Mouse (Mus musculus) G1E (cell line): ENCODE data around the gene S100a4. TPM values are rescaled to one million over a fixed set of nuclear protein-coding genes. Genes with fewer than 3 reads are reported as not detected.

Source experiments
- ATAC-seq: 2 replicates; pipeline ENCODE4 v1.8.0; 2016; ENCODE audit warnings: mild to moderate bottlenecking; ENCODE audit not compliant: insufficient number of reproducible peaks, poor library complexity, low FRiP score, severe bottlenecking; ENCODE audit errors: extremely low read depth
- DNase-seq: peaks from one replicate; pipeline ENCODE4 v3.0.0; 2012; ENCODE audit warnings: low spot score
- H3K27me3 ChIP-seq: 2 replicates; pipeline ENCODE4 v1.6.1; 2012; ENCODE audit warnings: mild to moderate bottlenecking, low read length, inconsistent platforms; ENCODE audit not compliant: insufficient read depth
- H3K36me3 ChIP-seq: replicated peaks from 2 replicates; pipeline ENCODE3; 2012; ENCODE audit warnings: mild to moderate bottlenecking, inconsistent platforms
- H3K4me1 ChIP-seq: 2 replicates; pipeline ENCODE4 v1.6.1; 2012; ENCODE audit warnings: low read depth, low read length, inconsistent platforms, mixed read lengths; ENCODE audit not compliant: insufficient read depth
- H3K4me3 ChIP-seq: 2 replicates; pipeline ENCODE4 v1.5.1; 2012; ENCODE audit warnings: low read depth, mild to moderate bottlenecking, inconsistent platforms, low read length, moderate library complexity, mixed read lengths
- H3K9me3 ChIP-seq: replicated peaks from 2 replicates; pipeline ENCODE4 v1.6.1; 2012; ENCODE audit warnings: inconsistent platforms
- CTCF ChIP-seq: IDR thresholded peaks from 2 replicates; pipeline ENCODE4 v1.5.1; 2012; ENCODE audit warnings: low read depth, low read length, inconsistent platforms, mixed read lengths
- GATA1 ChIP-seq: IDR thresholded peaks from 2 replicates; pipeline ENCODE4 v1.6.1; 2012; ENCODE audit warnings: borderline replicate concordance, low read length, inconsistent platforms, mixed read lengths
- GATA2 ChIP-seq: IDR thresholded peaks from 2 replicates; pipeline ENCODE4 v1.6.1; 2012; ENCODE audit warnings: low read depth, low read length, inconsistent platforms, borderline replicate concordance
- POLR2AphosphoS5 ChIP-seq: IDR thresholded peaks from 2 replicates; pipeline ENCODE4 v1.6.1; 2012; ENCODE audit warnings: low read depth, low read length, inconsistent platforms; ENCODE audit not compliant: insufficient replicate concordance
- TAL1 ChIP-seq: conservative IDR thresholded peaks from 2 replicates; pipeline ENCODE4 v1.6.1; 2012; ENCODE audit warnings: low read depth, low read length, inconsistent platforms, mixed read lengths
- polyA plus RNA-seq: library from polyadenylated mRNA; stranded (reverse); fragments of >175 nt; gene quantifications from 2 replicates; pipeline ENCODE4 v1.2.3, GENCODE M21; 2012
- total RNA-seq, 2 experiments: library from RNA; stranded (forward) in 1 of 2; stranded (reverse) in 1 of 2; fragments of 200-1000 nt in 1 of 2; fragments of >200 nt in 1 of 2; fragmentation: Nextera tagmentation in 1 of 2; gene quantifications; 2 replicates each; pipeline ENCODE4 v1.2.3; 2014 to 2017

The S100a4 gene
- total and polyA plus RNA-seq, 3 experiments, result not detected

DNA sequence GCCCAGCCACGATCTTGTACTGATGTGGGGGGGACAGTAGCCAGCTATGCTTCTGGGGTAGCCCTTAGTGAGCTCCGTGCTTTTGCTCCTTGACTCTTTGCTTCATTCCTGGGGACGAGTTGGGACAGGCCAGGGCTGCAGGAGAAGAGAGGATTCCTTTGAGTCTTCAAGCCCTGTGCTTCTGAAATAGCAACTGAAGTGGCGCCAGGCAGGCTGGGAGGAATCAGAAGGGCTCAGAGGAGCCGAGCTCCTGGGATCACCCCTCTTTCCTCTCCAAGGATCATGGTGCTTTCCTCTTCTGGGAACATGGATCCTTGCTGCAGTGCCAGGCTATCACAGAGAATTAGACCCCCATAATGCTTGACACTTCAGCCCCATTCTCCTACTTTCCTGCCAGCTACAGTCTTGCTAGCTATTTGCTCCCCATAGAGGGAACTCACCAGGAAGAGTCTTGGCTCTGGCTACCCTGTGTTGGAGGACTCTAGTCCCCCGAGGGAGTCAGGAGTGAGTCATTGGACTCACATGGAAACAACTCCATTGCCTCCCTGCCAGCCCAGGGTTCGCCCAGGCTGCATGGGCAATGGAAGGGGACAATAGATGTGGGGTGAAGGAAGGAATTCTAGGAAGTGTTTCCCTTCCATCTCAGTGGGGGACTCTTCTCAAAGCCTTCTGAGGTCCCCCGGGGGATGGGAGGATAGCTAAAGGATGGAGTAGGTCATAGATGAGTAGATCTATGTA is 2.9 kb upstream of the S100a4 start:
- H3K36me3 ChIP-seq, result no peaks in the 10 kb centered on the region
- no peak overlapping the region for H3K4me3 ChIP-seq
- no peaks in the 10 kb centered on the region for H3K9me3 ChIP-seq
- H3K4me1 ChIP-seq, result no peaks in the 10 kb centered on the region
- H3K27me3 ChIP-seq, result peaks cover 3% of the 10 kb centered on the region; the same call in 1 of the 2 replicates
- no peak for ATAC-seq
- TF ChIP-seq CTCF (no peak), GATA1 (no peak), TAL1 (no peak), GATA2 (no peak), POLR2AphosphoS5 (no peak)
- no peak for DNase-seq

DNA sequence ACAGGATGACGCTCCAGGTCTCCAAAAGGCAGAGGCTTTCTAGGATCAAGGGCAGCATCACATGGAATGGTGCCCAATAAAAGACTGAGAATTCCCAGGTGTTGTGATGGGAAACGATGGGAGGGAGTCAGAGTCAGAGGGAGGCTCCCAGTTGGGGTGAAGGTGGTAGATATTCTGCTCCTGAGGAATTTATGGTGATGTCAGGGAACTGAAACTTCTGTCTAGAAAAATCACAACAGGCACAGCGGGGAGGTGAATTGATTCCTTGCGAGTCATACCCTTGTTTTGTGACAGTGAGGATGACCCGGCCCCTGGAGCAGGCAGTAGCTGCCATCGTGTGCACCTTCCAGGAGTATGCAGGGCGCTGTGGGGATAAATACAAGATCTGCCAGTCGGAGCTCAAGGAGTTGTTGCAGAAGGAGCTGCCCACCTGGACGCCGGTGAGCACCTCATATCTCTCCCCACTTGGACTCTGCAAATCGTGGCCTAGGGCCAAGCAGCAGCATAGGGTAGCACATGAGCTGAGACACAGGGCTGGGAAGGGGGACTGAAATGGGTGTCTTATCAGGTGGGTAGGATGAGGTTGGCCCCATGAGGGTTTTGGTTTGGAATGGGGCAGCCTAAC is 2.0 kb upstream of the S100a4 start, which contains the start of gene Gm42674:
Gene Gm42674 (plus strand): TSS at position 419 of the 625 bp plus-strand sequence.
- Histone ChIP-seq H3K4me3 (no peak within 1 kb of the TSS), H3K4me1 (no peaks in the 10 kb centered on the region), H3K27me3 (peaks cover 3% of the 10 kb centered on the region; the same call in 1 of the 2 replicates), H3K9me3 (no peaks in the 10 kb centered on the region), H3K36me3 (no peaks in the 10 kb centered on the region)
- ATAC-seq, result no peak
- DNase-seq, result no peak
- TF ChIP-seq POLR2AphosphoS5 (no peak), GATA2 (no peak), GATA1 (no peak), TAL1 (no peak), CTCF (no peak)

DNA sequence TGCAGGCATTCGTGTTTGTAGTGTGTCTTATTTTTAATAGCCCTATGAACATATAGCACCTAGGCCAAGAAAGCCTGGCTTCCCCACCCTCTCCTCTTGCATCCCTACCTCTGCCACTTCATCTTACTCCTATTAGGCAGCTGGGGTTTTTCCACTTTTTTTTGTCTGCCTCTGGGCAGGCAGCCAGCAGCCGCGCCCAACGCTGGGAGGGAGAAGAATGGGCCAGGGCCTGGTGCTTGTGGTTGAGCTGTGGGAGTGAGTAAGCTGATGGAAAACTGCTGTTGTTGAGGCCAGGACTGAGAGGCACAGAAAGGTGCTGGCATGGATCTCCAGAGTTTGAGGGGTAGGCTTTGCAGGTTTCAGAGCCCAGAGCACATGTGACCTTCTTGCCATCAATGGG is 845 bp downstream of the S100a4 start:
- ATAC-seq (no peak), DNase-seq (no peak)
- no peak overlapping the region for H3K4me3 ChIP-seq
- H3K27me3 ChIP-seq, result peaks cover 9% of the 10 kb centered on the region
- no peaks in the 10 kb centered on the region for H3K9me3 ChIP-seq
- no peak for TF ChIP-seq CTCF
- no peak for TF ChIP-seq GATA1
- TF ChIP-seq TAL1, result no peak
- H3K4me1 ChIP-seq, result no peaks in the 10 kb centered on the region
- H3K36me3 ChIP-seq, result no peaks in the 10 kb centered on the region

DNA sequence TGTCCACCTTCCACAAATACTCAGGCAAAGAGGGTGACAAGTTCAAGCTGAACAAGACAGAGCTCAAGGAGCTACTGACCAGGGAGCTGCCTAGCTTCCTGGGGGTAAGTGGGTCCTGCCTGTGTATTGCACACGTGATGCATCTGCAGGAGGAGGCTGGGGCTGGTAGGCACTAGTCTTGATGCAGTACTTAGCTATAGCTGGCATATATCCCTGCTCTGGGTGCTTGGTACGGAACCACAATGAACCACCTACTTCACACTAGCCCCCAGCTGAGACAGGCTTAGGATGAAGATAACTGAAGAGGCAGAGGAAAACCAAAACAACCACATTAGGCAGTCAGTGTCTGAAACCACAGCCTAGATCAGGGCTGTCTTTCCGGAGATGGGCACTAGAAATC is 1.5 kb downstream of the S100a4 start:
- H3K4me1 ChIP-seq, result no peaks in the 10 kb centered on the region
- H3K9me3 ChIP-seq, result no peaks in the 10 kb centered on the region
- no peaks in the 10 kb centered on the region for H3K36me3 ChIP-seq
- peaks cover 9% of the 10 kb centered on the region for H3K27me3 ChIP-seq
- H3K4me3 ChIP-seq, result no peak overlapping the region
- DNase-seq (no peak), ATAC-seq (no peak)
- TF ChIP-seq CTCF (no peak), GATA1 (no peak), TAL1 (no peak), POLR2AphosphoS5 (no peak), GATA2 (no peak)

DNA sequence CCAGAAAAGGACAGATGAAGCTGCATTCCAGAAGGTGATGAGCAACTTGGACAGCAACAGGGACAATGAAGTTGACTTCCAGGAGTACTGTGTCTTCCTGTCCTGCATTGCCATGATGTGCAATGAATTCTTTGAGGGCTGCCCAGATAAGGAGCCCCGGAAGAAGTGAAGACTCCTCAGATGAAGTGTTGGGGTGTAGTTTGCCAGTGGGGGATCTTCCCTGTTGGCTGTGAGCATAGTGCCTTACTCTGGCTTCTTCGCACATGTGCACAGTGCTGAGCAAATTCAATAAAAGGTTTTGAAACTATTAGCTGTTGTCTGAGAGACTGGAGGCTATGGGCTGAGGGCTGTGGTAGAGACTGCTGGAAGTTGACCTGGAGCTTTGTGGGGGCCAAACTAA is 2.2 kb downstream of the S100a4 start:
- no peak for TF ChIP-seq GATA2
- TF ChIP-seq GATA1, result no peak
- no peak for TF ChIP-seq POLR2AphosphoS5
- no peak for TF ChIP-seq TAL1
- TF ChIP-seq CTCF, result no peak
- no peaks in the 10 kb centered on the region for H3K4me1 ChIP-seq
- DNase-seq, result no peak
- H3K27me3 ChIP-seq, result peaks cover 9% of the 10 kb centered on the region
- ATAC-seq, result no peak
- H3K9me3 ChIP-seq, result no peaks in the 10 kb centered on the region
- H3K36me3 ChIP-seq, result no peaks in the 10 kb centered on the region
- no peak overlapping the region for H3K4me3 ChIP-seq

DNA sequence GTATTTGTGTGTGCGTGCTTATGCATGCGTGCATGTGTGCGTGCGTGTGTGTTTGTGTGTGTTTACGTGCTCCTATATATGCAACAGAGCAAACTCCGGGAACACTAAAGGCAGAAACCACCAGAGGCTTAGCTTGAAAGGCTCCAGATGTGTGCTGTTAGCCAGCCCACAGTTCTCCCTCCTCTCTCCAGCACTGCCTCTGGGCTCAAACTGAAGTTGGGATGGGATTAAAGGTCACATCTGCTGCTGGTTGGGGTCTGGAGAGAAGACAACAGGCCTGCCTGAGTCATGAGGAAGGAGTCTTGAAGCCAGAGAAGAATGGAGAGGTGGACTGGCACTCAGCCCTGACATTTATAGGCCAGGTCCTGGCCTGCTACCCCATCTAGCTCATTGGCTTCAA is 2.6 kb downstream of the S100a4 start:
- Histone ChIP-seq H3K27me3 (peaks cover 9% of the 10 kb centered on the region), H3K4me3 (no peak overlapping the region), H3K36me3 (no peaks in the 10 kb centered on the region), H3K9me3 (no peaks in the 10 kb centered on the region), H3K4me1 (no peaks in the 10 kb centered on the region)
- ATAC-seq (no peak), DNase-seq (no peak)
- no peak for TF ChIP-seq POLR2AphosphoS5
